Mouse (Mus musculus) C2C12 (cell line): ENCODE measurements around the gene Bcl6b.

Experiments
- CTCF ChIP-seq: IDR thresholded peaks from one replicate; pipeline ENCODE4 v1.5.1; 2011; ENCODE audit not compliant: control insufficient read depth, insufficient read depth, insufficient read length
- FOSL1 ChIP-seq: IDR thresholded peaks from one replicate; pipeline ENCODE4 v1.8.0; 2011; ENCODE audit warnings: mild to moderate bottlenecking, low read length; ENCODE audit not compliant: poor library complexity, insufficient read depth, severe bottlenecking
- MAX ChIP-seq: IDR thresholded peaks from one replicate; pipeline ENCODE4 v1.6.1; 2011; ENCODE audit warnings: mild to moderate bottlenecking, control low read depth
- MYOD1 ChIP-seq: IDR thresholded peaks from one replicate; pipeline ENCODE4 v1.6.1; 2011; ENCODE audit warnings: low read depth; ENCODE audit not compliant: control insufficient read depth, insufficient read length
- MYOG ChIP-seq: IDR thresholded peaks from one replicate; pipeline ENCODE4 v1.6.1; 2011; ENCODE audit not compliant: control insufficient read depth, insufficient read length; ENCODE audit errors: extremely low read depth
- USF1 ChIP-seq: IDR thresholded peaks from one replicate; pipeline ENCODE4 v1.6.1; 2011; ENCODE audit warnings: low read depth, mild to moderate bottlenecking, control low read depth, moderate library complexity

DNA sequence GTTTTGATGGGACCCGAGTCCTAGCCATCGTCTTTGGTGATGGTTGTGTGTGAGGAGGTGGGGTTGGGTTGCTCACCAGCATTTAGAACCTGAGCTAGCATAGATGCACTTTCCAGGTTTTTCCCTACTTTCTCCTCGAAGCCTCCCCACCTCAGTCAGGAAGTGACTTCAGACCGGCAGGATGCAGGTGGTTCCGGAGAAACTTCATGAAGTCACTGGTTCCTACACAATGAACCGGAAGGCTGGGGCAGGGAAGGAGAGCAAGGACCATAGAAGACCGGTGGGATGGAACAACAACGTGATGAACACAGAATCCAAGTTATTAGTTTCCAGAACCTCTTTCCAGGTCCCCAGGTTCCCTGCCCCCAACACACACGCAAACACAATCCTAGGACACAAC is 5.9 kb downstream of the Bcl6b start:
- TF ChIP-seq CTCF (no peak), USF1 (no peak), MAX (no peak), MYOD1 (no peak), FOSL1 (no peak), MYOG (no peak)
